Mouse (Mus musculus) brown adipose tissue, adult 24 weeks (tissue): ENCODE measurements around the gene Olfr875. TPM values are rescaled to one million over a fixed set of nuclear protein-coding genes. Genes with fewer than 3 reads are reported as not detected.

Source experiments
- H3K27ac ChIP-seq: fragments of 200-500 bp; replicated peaks from 2 replicates; pipeline ENCODE4 v1.5.1; 2012; ENCODE audit warnings: low read depth, mild to moderate bottlenecking, low read length
- H3K4me1 ChIP-seq: fragments of 200-500 bp; 2 replicates; pipeline ENCODE4 v1.6.1; 2012; ENCODE audit warnings: low read length, mixed read lengths; ENCODE audit not compliant: control insufficient read depth, insufficient read depth, insufficient read length
- H3K4me3 ChIP-seq: fragments of 200-500 bp; 2 replicates; pipeline ENCODE4 v1.5.1; 2012; ENCODE audit warnings: low read depth, mild to moderate bottlenecking, low read length, moderate library complexity; ENCODE audit not compliant: insufficient read depth
- polyA plus RNA-seq: library from polyadenylated mRNA; stranded (reverse); fragments of >200 nt; gene quantifications from 2 replicates; pipeline ENCODE4 v1.2.4, GENCODE M21; 2012; ENCODE audit not compliant: missing spikeins, insufficient read depth, insufficient read length

Olfr875 gene
- polyA plus RNA-seq, 1 experiment = not detected

DNA sequence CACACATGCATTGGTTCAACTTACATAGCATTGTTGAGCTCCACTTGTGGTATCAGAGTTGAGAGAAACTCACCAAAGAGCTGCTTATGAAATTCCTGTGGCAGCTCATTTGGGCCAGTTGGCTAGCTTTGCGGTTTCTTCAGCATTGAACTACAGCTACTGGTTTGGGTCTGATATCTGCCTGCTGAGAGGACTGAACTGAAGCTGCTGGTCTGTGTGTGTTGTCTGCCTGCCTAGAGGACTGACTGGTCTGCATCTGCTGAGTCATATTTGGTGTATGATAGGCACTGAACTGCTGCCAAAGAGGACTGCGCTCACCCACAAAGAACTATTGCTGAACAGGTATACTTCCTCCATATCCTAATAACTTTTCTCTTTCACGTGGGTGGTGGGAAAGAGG is 36.8 kb downstream of the Olfr875 start:
- Histone ChIP-seq H3K27ac (no peak overlapping the region), H3K4me1 (no peaks in the 10 kb centered on the region), H3K4me3 (no peak overlapping the region)

DNA sequence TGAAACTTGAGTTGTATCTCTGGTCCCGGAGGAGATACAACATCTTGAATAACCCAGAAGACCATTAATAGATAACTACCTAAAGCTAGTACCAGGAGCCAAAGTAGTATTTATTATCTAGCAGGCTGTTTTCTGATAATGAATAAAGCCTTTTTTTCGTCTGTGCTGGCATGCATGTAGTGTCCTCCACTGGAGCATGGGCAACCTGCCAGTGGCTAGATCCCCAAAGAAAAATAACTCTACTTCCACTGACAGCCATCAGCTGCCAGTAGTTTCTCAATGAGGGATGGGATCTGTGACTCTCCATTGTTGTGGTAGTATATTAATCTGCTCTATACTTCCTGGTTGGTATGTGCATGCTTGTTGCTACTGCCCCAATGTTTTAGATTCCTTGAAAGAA is 37.3 kb downstream of the Olfr875 start:
- H3K27ac ChIP-seq = no peak overlapping the region
- no peaks in the 10 kb centered on the region for H3K4me1 ChIP-seq
- no peak overlapping the region for H3K4me3 ChIP-seq

DNA sequence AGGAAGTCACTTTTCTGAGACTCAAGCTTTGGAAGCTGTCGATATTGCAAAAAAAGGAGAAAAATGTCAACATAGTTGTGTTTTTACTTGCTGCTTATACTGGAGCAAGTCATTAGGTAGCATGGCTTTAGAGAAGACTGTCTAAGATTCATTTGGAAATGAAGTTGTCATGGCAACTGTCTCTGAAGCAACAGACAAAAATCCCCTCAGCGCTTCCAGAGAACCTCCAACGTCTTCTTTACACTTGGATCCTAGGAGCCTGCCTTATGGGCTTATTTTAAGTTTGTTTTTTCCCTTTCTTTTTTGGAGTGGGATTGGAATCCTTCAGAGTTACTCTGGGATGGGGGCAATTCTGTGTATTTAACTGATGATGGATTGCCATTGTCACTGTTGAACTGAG is 43.0 kb downstream of the Olfr875 start:
- Histone ChIP-seq H3K4me3 (no peak overlapping the region), H3K27ac (no peak overlapping the region), H3K4me1 (no peaks in the 10 kb centered on the region)

Other genes with a start within 250 kb of the Olfr875 start
- 15.0 and 29.4 TPM in 2 replicates for gene Esam, start 243.8 kb upstream of the Olfr875 start, polyA plus RNA-seq
- gene Vsig2, start 232.6 kb upstream of the Olfr875 start, polyA plus RNA-seq = 2.1 and 5.7 TPM in 2 replicates
- gene Nrgn, start 219.0 kb upstream of the Olfr875 start, polyA plus RNA-seq = 4.5 TPM in 1 of 2 replicates, not detected in the other
- 11.7 and 12.1 TPM in 2 replicates for gene Siae, start 216.2 kb upstream of the Olfr875 start, polyA plus RNA-seq
- gene Spa17, start 158.1 kb upstream of the Olfr875 start, polyA plus RNA-seq = 13.3 and 14.2 TPM in 2 replicates
- 15.1 and 15.6 TPM in 2 replicates for gene Tbrg1, start 114.5 kb upstream of the Olfr875 start, polyA plus RNA-seq
- not detected in 2 replicates for gene Panx3, start 102.6 kb upstream of the Olfr875 start, polyA plus RNA-seq
- gene Olfr160, start 55.6 kb upstream of the Olfr875 start, polyA plus RNA-seq = not detected in 2 replicates
- gene Olfr874, start 26.8 kb upstream of the Olfr875 start, polyA plus RNA-seq = not detected in 2 replicates
- not detected in 2 replicates for gene Olfr876, start 31.2 kb downstream of the Olfr875 start, polyA plus RNA-seq
- gene Olfr877, start 82.4 kb downstream of the Olfr875 start, polyA plus RNA-seq = not detected in 2 replicates
- not detected in 2 replicates for gene Olfr145, start 124.9 kb downstream of the Olfr875 start, polyA plus RNA-seq
- gene Olfr878, start 146.0 kb downstream of the Olfr875 start, polyA plus RNA-seq = not detected in 2 replicates
- not detected in 2 replicates for gene Olfr881, start 220.0 kb downstream of the Olfr875 start, polyA plus RNA-seq